Mouse (Mus musculus) small intestine, adult 2 months (tissue): ENCODE measurements around the gene Msmb. TPM values are rescaled to one million over a fixed set of nuclear protein-coding genes. Genes with fewer than 3 reads are reported as not detected.
"Not testable (repeated sequence)": the region's sequence is repeated elsewhere in the genome, so short reads cannot be mapped to it uniquely, and the experiment has no call there.

Experiments
- H3K27ac ChIP-seq: fragments of 200-500 bp; 2 replicates; pipeline ENCODE4 v1.5.1; 2012; ENCODE audit warnings: low read depth, low read length, control low read depth, inconsistent platforms; ENCODE audit not compliant: insufficient read depth
- H3K27me3 ChIP-seq: fragments of 200-500 bp; 2 replicates; pipeline ENCODE4 v1.6.1; 2012; ENCODE audit warnings: mild to moderate bottlenecking, moderate library complexity, low read length, inconsistent platforms; ENCODE audit not compliant: control insufficient read depth, insufficient read depth
- H3K36me3 ChIP-seq: fragments of 200-500 bp; 2 replicates; pipeline ENCODE4 v1.6.1; 2012; ENCODE audit warnings: mild to moderate bottlenecking, low read length, control low read depth, inconsistent platforms; ENCODE audit not compliant: control insufficient read depth, insufficient read depth
- H3K4me1 ChIP-seq: fragments of 200-500 bp; 2 replicates; pipeline ENCODE4 v1.6.1; 2012; ENCODE audit warnings: low read length, inconsistent platforms, mixed read lengths; ENCODE audit not compliant: control insufficient read depth, insufficient read depth, insufficient read length
- H3K4me3 ChIP-seq: fragments of 200-500 bp; 2 replicates; pipeline ENCODE4 v1.5.1; 2012; ENCODE audit warnings: low read depth, mild to moderate bottlenecking, control low read depth, inconsistent platforms, low read length, moderate library complexity
- CTCF ChIP-seq: fragments of 200-500 bp; IDR thresholded peaks from 2 replicates; pipeline ENCODE4 v1.5.1; 2012; ENCODE audit warnings: low read depth, mild to moderate bottlenecking, control low read depth, inconsistent platforms, low read length, moderate library complexity, mixed read lengths; ENCODE audit not compliant: insufficient replicate concordance, insufficient read length; ENCODE audit errors: extremely low read depth
- POLR2A ChIP-seq: fragments of 200-500 bp; IDR thresholded peaks from 2 replicates; pipeline ENCODE4 v1.6.1; 2012; ENCODE audit warnings: low read depth, mild to moderate bottlenecking, control low read depth, inconsistent platforms, low read length, moderate library complexity
- WGBS: fragments of 180-500 bp; shearing (Covaris S2); methylation state at CpG from one replicate; pipeline ENCODE4 v1.1.7; 2018; 5-methylcytosine and 5-hydroxymethylcytosine counted together
- polyA plus RNA-seq: library from polyadenylated mRNA; depleted of rRNA; stranded (reverse); fragments of >200 nt; gene quantifications from 2 replicates; pipeline ENCODE4 v1.2.3, GENCODE M21; 2012

The Msmb gene
- polyA plus RNA-seq, 1 experiment: not detected

- Histone ChIP-seq H3K4me1 (no peaks in the 10 kb centered on the region), H3K27ac (no peak overlapping the region), H3K27me3 (no peaks in the 10 kb centered on the region), H3K36me3 (peaks cover 44% of the 10 kb centered on the region), H3K4me3 (no peak overlapping the region)
- WGBS: 71% methylated on average over 10 of the region's 10 CpGs
- TF ChIP-seq POLR2A: no peak
- TF ChIP-seq CTCF: no peak
Observed at GRCm38 (mm10) chr14:32179393-32180195, 37.8 kb downstream of the Msmb start.

GRCm38 (mm10) chr14:32180861-32181260 is 39.0 kb downstream of the Msmb start:
- TF ChIP-seq POLR2A (no peak), CTCF (no peak)
- H3K4me1 ChIP-seq: no peaks in the 10 kb centered on the region
- WGBS: 72% methylated on average over 6 of the region's 6 CpGs
- H3K27ac ChIP-seq: no peak overlapping the region
- H3K27me3 ChIP-seq: no peaks in the 10 kb centered on the region
- no peak overlapping the region for H3K4me3 ChIP-seq
- H3K36me3 ChIP-seq: peaks cover 43% of the 10 kb centered on the region

DNA sequence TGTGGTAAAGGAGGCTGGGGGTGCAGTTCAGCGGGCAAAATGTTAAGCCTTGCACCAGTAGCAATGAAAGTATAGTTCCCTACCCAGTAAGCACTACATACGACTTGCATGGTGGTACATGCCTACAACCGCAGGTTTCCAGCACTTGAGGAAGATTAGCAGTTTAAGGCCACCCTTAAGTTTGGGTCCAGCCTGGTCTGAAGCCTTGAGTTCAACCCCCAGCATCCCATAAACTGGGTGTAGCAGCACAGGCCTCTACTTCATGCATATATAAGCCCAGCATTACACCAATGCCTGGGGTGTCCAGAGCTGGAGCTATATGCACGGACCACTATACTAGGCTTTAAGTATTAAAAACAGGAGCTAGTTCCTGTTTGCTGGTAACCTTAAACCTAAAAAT is 42.0 kb downstream of the Msmb start:
- Histone ChIP-seq H3K27me3 (no peaks in the 10 kb centered on the region), H3K27ac (no peak overlapping the region), H3K36me3 (peaks cover 56% of the 10 kb centered on the region), H3K4me1 (no peaks in the 10 kb centered on the region), H3K4me3 (no peak overlapping the region)
- 94% methylated on average over 4 of the region's 4 CpGs for WGBS
- no peak for TF ChIP-seq POLR2A
- no peak for TF ChIP-seq CTCF

GRCm38 (mm10) chr14:32190627-32191391 is 49.0 kb downstream of the Msmb start:
- TF ChIP-seq CTCF: no peak
- TF ChIP-seq POLR2A: no peak
- WGBS: 53% methylated on average over 6 of the region's 6 CpGs
- Histone ChIP-seq H3K27ac (no peak overlapping the region), H3K4me1 (no peaks in the 10 kb centered on the region), H3K27me3 (no peaks in the 10 kb centered on the region), H3K36me3 (peaks cover 45% of the 10 kb centered on the region), H3K4me3 (no peak overlapping the region)

DNA sequence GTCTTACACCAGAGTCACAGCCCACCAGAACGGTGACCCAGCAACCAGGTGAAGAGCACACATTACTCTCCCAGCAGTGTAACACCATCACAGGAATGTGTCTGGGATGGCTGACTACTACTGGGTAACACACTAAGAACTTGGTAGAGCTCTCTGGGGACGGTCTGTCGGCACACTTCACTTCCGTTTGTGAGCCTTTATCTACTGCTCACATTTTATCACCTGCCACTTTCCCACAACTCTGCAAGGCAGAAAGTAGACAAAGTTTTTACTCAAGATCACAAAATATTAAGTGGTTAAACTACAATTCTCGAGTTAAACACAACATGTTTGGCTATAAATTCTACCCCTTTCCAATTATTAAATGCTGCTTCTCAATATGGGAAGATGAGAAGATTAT is 50.1 kb downstream of the Msmb start:
- Histone ChIP-seq H3K4me3 (no peak overlapping the region), H3K36me3 (peaks cover 46% of the 10 kb centered on the region), H3K4me1 (no peaks in the 10 kb centered on the region), H3K27me3 (no peaks in the 10 kb centered on the region), H3K27ac (no peak overlapping the region)
- WGBS: 77% methylated on average over 5 of the region's 5 CpGs
- no peak for TF ChIP-seq CTCF
- no peak for TF ChIP-seq POLR2A

DNA sequence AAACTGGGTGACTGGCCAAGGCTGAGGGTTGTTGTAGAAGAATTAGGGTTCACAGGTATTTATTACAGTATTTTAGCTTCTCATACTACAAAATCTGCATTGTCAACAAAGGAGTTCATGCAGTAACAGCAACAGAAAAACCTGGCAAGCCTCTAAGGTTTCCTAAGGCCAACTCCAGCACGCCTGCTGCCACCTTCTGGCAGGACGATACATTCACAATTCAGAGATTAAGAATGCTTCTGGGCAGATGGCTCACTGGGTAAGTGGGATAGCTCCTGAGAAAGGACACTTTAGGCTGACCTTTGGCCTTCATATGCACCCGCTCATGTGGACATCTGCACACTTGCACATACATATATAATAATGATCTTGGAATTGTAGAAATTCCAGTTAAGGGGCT is 50.6 kb downstream of the Msmb start:
- Histone ChIP-seq H3K4me3 (no peak overlapping the region), H3K27ac (no peak overlapping the region), H3K27me3 (no peaks in the 10 kb centered on the region), H3K4me1 (no peaks in the 10 kb centered on the region), H3K36me3 (peaks cover 46% of the 10 kb centered on the region)
- peak; percentile 77; the same call in 1 of the 2 replicates for TF ChIP-seq CTCF
- no peak for TF ChIP-seq POLR2A
- 21% methylated on average over 3 of the region's 3 CpGs for WGBS

DNA sequence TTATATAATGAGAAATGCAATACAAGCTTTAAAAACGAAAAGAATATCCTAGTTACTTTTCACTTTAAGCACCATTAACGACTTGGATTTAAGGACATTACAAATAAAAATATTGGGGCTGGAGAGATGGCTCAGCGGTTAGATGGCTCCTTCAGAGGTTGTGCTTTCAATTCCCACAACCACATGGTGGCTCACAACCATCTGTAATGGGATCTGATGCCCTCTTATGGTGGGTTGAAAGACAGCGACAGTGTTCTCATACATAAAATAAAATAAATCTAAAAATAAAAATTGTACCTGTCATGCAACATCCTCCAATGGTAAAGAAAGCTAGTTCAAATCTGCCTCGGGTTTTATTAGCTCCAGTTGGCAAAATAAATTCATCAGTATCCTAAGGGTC is 51.7 kb downstream of the Msmb start:
- 69% methylated on average over 5 of the region's 5 CpGs for WGBS
- H3K36me3 ChIP-seq: peaks cover 44% of the 10 kb centered on the region
- not testable (repeated sequence) for H3K27me3 ChIP-seq, H3K4me1 ChIP-seq, H3K4me3 ChIP-seq, H3K27ac ChIP-seq
